Mouse (Mus musculus) heart, embryonic 11.5 days (tissue): ENCODE measurements at regions not wholly inside any gene's neighbourhood (a gene's known extent, or its start where the extent isn't known, plus 50 kb on each side); places are given as distances from the start of the nearest gene placed in this dataset.

Experiments used
- ATAC-seq: fragments of 200-750 bp; cut with Nextera tagmentation; replicated peaks from 2 replicates; pipeline ENCODE4 v1.8.0; 2017; ENCODE audit warnings: moderate library complexity; ENCODE audit not compliant: insufficient number of reproducible peaks, low FRiP score, low TSS enrichment
- H3K27ac ChIP-seq: fragments of 300-500 bp; sonication (generic); 2 replicates; pipeline ENCODE4 v1.5.1; 2014; ENCODE audit warnings: mild to moderate bottlenecking, low read depth, low read length
- H3K27me3 ChIP-seq: fragments of 300-500 bp; sonication (generic); 2 replicates; pipeline ENCODE4 v1.6.1; 2014; ENCODE audit warnings: mild to moderate bottlenecking, low read length, mixed read lengths; ENCODE audit not compliant: control insufficient read depth, insufficient read depth
- H3K36me3 ChIP-seq: fragments of 300-500 bp; sonication (generic); 2 replicates; pipeline ENCODE4 v1.6.1; 2014; ENCODE audit warnings: mild to moderate bottlenecking, low read length, moderate library complexity, mixed read lengths; ENCODE audit not compliant: control insufficient read depth, insufficient read depth
- H3K4me1 ChIP-seq: fragments of 300-500 bp; sonication (generic); 2 replicates; pipeline ENCODE4 v1.6.1; 2014; ENCODE audit warnings: low read length; ENCODE audit not compliant: control insufficient read depth, insufficient read depth
- H3K4me2 ChIP-seq: fragments of 300-500 bp; sonication (generic); 2 replicates; pipeline ENCODE4 v1.6.1; 2014; ENCODE audit warnings: mild to moderate bottlenecking, moderate library complexity
- H3K4me3 ChIP-seq: fragments of 300-500 bp; sonication (generic); 2 replicates; pipeline ENCODE4 v1.5.1; 2014; ENCODE audit warnings: low read depth, low read length
- H3K9ac ChIP-seq: fragments of 300-500 bp; sonication (generic); 2 replicates; pipeline ENCODE4 v1.6.1; 2014; ENCODE audit warnings: mild to moderate bottlenecking, low read depth, low read length, moderate library complexity
- H3K9me3 ChIP-seq: fragments of 300-500 bp; sonication (generic); replicated peaks from 2 replicates; pipeline ENCODE4 v1.6.1; 2016; ENCODE audit warnings: low read length; ENCODE audit not compliant: control insufficient read depth
- WGBS: fragments of 180-500 bp; shearing (Covaris S2); extraction: QIAGEN DNeasy Blood & Tissue Kit; methylation state at CpG from one replicate; pipeline ENCODE4 v1.1.7; 2014; ENCODE audit not compliant: insufficient replicate concordance; 5-methylcytosine and 5-hydroxymethylcytosine counted together

- Histone ChIP-seq H3K36me3 (no peaks in the 10 kb centered on the region), H3K27ac (no peak overlapping the region), H3K4me2 (no peak overlapping the region), H3K4me3 (no peak overlapping the region), H3K27me3 (no peaks in the 10 kb centered on the region), H3K4me1 (no peaks in the 10 kb centered on the region), H3K9ac (no peak overlapping the region), H3K9me3 (no peaks in the 10 kb centered on the region)
- 71% methylated on average over 1 of the region's 1 CpGs for whole genome bisulfite sequencing
- no peak for ATAC-seq
Observed at GRCm38 (mm10) chr12:25281438-25281837, 184.5 kb upstream of the Id2 start.

DNA sequence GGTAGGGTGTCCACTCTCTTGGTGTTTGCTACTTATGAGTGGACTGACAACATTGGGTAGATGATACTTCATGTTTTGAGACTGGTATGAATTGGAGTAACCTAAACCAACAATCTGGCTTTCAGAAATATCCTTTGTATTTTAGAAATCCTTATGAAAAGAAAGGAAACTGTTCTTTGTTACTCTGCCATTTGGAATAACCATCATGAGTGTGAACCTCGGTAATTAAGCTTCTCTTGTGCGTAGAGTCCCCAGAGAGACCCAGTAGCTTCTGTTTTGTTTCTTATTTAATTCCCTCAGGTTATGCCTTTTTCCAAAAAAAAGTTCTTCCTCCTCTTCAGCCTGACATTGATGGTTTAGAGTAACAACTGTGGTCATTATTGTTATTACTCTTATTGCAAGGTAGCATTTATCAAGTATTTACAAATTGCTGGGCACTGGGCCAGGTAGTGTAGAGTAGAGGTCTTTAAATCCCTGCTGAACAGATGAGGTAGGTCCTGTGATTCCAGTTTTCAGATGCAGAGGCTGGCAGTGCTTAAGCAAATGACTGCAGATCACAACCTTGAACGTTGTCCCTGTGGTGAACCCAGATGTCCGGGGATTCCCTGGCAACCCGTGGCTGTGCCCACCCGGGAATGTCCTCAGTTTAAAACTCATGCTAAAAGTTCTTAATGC, 176.8 kb upstream of the Id2 start:
- no peak overlapping the region for H3K4me3 ChIP-seq
- H3K36me3 ChIP-seq = no peaks in the 10 kb centered on the region
- ATAC-seq = no peak
- H3K4me1 ChIP-seq = peaks cover 17% of the 10 kb centered on the region
- H3K4me2 ChIP-seq = no peak overlapping the region
- no peaks in the 10 kb centered on the region for H3K9me3 ChIP-seq
- no peak overlapping the region for H3K27ac ChIP-seq
- WGBS = 70% methylated on average over 6 of the region's 6 CpGs
- H3K27me3 ChIP-seq = no peaks in the 10 kb centered on the region
- no peak overlapping the region for H3K9ac ChIP-seq

- Histone ChIP-seq H3K36me3 (no peaks in the 10 kb centered on the region), H3K9ac (no peak overlapping the region), H3K27me3 (no peaks in the 10 kb centered on the region), H3K4me2 (no peak overlapping the region), H3K4me3 (no peak overlapping the region), H3K9me3 (no peaks in the 10 kb centered on the region), H3K27ac (no peak overlapping the region; the same call in 1 of the 2 replicates), H3K4me1 (peaks cover 24% of the 10 kb centered on the region)
- no peak for ATAC-seq
- WGBS = 42% methylated on average over 3 of the region's 3 CpGs
Observed at GRCm38 (mm10) chr12:25272752-25273125, 175.8 kb upstream of the Id2 start.

GRCm38 (mm10) chr12:25272114-25272751, 175.3 kb upstream of the Id2 start:
- H3K27ac ChIP-seq = no peak overlapping the region
- no peak for ATAC-seq

DNA sequence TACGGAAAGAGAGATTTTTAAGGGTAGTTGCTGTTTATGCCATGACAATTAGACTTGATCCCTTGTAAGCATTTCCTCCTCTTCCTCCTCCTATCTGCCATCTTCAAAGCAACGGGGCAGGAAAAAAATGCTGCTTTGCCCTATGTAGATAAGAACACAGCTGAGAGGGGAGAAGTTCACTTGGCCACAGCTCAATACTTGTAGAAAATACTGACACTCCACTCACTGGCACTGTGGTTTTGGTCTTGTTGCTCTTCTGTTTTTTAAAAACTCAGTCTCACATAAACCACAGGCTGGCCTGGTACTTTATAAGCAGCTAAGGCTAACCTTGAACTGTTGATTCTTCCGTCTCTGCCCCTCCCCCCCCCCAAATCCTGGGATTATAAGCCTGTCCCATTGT, 172.9 kb upstream of the Id2 start:
- Histone ChIP-seq H3K9me3 (no peaks in the 10 kb centered on the region), H3K4me2 (no peak overlapping the region), H3K4me1 (peaks cover 39% of the 10 kb centered on the region), H3K27ac (no peak overlapping the region), H3K27me3 (no peaks in the 10 kb centered on the region), H3K36me3 (no peaks in the 10 kb centered on the region), H3K9ac (no peak overlapping the region), H3K4me3 (no peak overlapping the region)
- ATAC-seq = no peak
- 37% methylated on average over 3 of the region's 3 CpGs for WGBS

More at GRCm38 (mm10) chr12:25272114-25272751, 175.3 kb upstream of the Id2 start:
- Histone ChIP-seq H3K9me3 (no peaks in the 10 kb centered on the region), H3K36me3 (no peaks in the 10 kb centered on the region), H3K4me1 (peaks cover 25% of the 10 kb centered on the region), H3K27me3 (no peaks in the 10 kb centered on the region), H3K4me2 (no peak overlapping the region), H3K9ac (no peak overlapping the region), H3K4me3 (no peak overlapping the region)
- 57% methylated on average over 6 of the region's 6 CpGs for WGBS

DNA sequence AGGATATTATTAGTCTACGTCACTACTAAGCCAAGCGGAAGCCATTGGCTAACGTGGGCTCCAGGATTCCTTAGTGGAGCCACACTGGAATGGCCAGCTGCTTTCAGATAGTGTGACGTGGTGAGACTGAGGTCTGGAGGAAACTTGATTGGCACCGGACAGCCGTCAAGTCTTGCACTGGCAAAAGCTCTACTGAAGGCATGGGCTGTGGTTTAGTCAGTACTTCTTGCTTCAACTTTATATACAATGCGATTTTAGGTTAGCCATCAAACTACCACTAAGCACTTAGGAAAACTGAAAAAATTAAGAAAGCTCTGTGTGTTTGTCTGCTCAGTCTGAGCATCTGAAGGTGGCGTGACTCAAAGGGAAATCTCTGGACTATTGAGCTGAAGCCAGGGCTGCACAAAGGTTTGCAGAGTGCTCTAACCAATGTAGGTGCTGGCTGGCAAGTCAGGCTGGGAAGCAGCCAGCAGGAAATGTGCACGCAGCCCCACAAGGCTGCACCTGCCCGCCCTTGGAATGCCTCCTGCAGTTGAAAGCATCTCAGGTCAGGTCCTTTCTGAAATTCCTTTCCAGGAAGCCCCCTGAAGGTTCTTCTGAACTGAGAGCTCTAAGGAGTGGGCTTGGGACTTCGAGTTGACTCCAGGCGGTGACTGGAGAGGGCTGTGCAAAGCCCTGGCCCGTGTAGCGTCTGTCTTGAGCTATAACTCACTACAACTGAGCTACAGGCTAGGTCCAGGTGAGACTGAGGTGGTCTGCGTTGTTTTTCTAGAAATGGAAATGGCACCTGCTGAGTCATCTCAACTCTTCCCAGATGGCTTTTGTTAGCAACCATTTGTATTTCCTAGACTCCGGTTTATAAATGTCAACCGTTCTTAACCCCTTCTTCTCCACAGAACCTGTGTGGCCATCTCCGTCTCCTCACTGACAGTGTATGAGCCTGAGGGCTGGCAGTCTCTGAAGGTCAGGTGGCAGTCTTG, 172.2 kb upstream of the Id2 start:
- Histone ChIP-seq H3K9me3 (no peaks in the 10 kb centered on the region), H3K27ac (no peak overlapping the region), H3K36me3 (no peaks in the 10 kb centered on the region), H3K27me3 (no peaks in the 10 kb centered on the region), H3K9ac (no peak overlapping the region), H3K4me2 (no peak overlapping the region), H3K4me1 (peaks cover 38% of the 10 kb centered on the region), H3K4me3 (no peak overlapping the region)
- 66% methylated on average over 18 of the region's 18 CpGs for WGBS
- no peak for ATAC-seq

GRCm38 (mm10) chr12:25268323-25268722, 171.4 kb upstream of the Id2 start:
- H3K4me3 ChIP-seq = no peak overlapping the region

GRCm38 (mm10) chr12:25267572-25268115, 170.7 kb upstream of the Id2 start:
- Histone ChIP-seq H3K9me3 (no peaks in the 10 kb centered on the region), H3K36me3 (no peaks in the 10 kb centered on the region), H3K4me1 (peaks cover 34% of the 10 kb centered on the region), H3K4me2 (no peak overlapping the region), H3K27me3 (no peaks in the 10 kb centered on the region), H3K4me3 (no peak overlapping the region), H3K27ac (no peak overlapping the region), H3K9ac (no peak overlapping the region)
- no peak for ATAC-seq
- WGBS = 87% methylated on average over 13 of the region's 13 CpGs

More at GRCm38 (mm10) chr12:25268323-25268722, 171.4 kb upstream of the Id2 start:
- no peak for ATAC-seq
- WGBS = 72% methylated on average over 7 of the region's 7 CpGs
- no peaks in the 10 kb centered on the region for H3K27me3 ChIP-seq
- H3K9ac ChIP-seq = no peak overlapping the region
- H3K4me2 ChIP-seq = no peak overlapping the region
- no peak overlapping the region for H3K27ac ChIP-seq
- no peaks in the 10 kb centered on the region for H3K36me3 ChIP-seq
- H3K4me1 ChIP-seq = peaks cover 34% of the 10 kb centered on the region
- no peaks in the 10 kb centered on the region for H3K9me3 ChIP-seq
